Mouse (Mus musculus): ENCODE data around the gene Rin3.

The Rin3 gene

GRCm38 (mm10) chr12:102305069-102305836 lies 22.4 kb downstream of the Rin3 start:
- DNase-seq, result peak; percentile 68

GRCm38 (mm10) chr12:102308001-102308456 lies 25.2 kb downstream of the Rin3 start:
- DNase-seq, result no peak

- no peak for DNase-seq
Measured at GRCm38 (mm10) chr12:102308457-102309011, 25.7 kb downstream of the Rin3 start.

GRCm38 (mm10) chr12:102309099-102309799 lies 26.4 kb downstream of the Rin3 start:
- DNase-seq, result no peak

- no peak for DNase-seq
Measured at GRCm38 (mm10) chr12:102309800-102310195, 26.9 kb downstream of the Rin3 start.

GRCm38 (mm10) chr12:102310261-102310660 lies 27.4 kb downstream of the Rin3 start:
- no peak for DNase-seq

GRCm38 (mm10) chr12:102311454-102311853 lies 28.6 kb downstream of the Rin3 start:
- no peak for DNase-seq

- DNase-seq, result no peak
Measured at GRCm38 (mm10) chr12:102319150-102319549, 36.3 kb downstream of the Rin3 start.

- no peak for DNase-seq
Measured at GRCm38 (mm10) chr12:102319899-102320298, 37.1 kb downstream of the Rin3 start.

- DNase-seq, result no peak
Measured at GRCm38 (mm10) chr12:102320322-102320721, 37.5 kb downstream of the Rin3 start.

- no peak for DNase-seq
Measured at GRCm38 (mm10) chr12:102321064-102321728, 38.3 kb downstream of the Rin3 start.

- DNase-seq, result no peak
Measured at GRCm38 (mm10) chr12:102321855-102322254, 39.0 kb downstream of the Rin3 start.

- DNase-seq, result no peak
Measured at GRCm38 (mm10) chr12:102323392-102323791, 40.5 kb downstream of the Rin3 start.

GRCm38 (mm10) chr12:102324156-102324885 lies 41.5 kb downstream of the Rin3 start:
- DNase-seq, result no peak

- DNase-seq, result no peak
Measured at GRCm38 (mm10) chr12:102324886-102325220, 42.0 kb downstream of the Rin3 start.

GRCm38 (mm10) chr12:102326753-102327340 lies 44.0 kb downstream of the Rin3 start:
- no peak for DNase-seq

- DNase-seq, result no peak
Measured at GRCm38 (mm10) chr12:102327525-102327924, 44.7 kb downstream of the Rin3 start.

GRCm38 (mm10) chr12:102328090-102328489 lies 45.2 kb downstream of the Rin3 start:
- DNase-seq, result no peak

GRCm38 (mm10) chr12:102330188-102330587 lies 47.3 kb downstream of the Rin3 start:
- DNase-seq, result no peak

GRCm38 (mm10) chr12:102330731-102331130 lies 47.9 kb downstream of the Rin3 start:
- DNase-seq, result no peak

- DNase-seq, result no peak
Measured at GRCm38 (mm10) chr12:102333101-102333500, 50.3 kb downstream of the Rin3 start.

- DNase-seq, result no peak
Measured at GRCm38 (mm10) chr12:102339085-102339484, 56.2 kb downstream of the Rin3 start.

Measured in cerebellum, adult 9-10 months (tissue).